Mouse (Mus musculus): ENCODE data around the gene Dtx2. TPM values are rescaled to one million over a fixed set of nuclear protein-coding genes. Genes with fewer than 3 reads are reported as not detected.
A peak's percentile ranks its signal among the peaks of the same experiment; 100 is the strongest.

Dtx2 gene
- polyA plus RNA-seq, 1 experiment from 2014 or later, result 34.8 TPM

- no peak overlapping the region for H3K4me2 ChIP-seq
- H3K4me1 ChIP-seq, result peaks cover 5% of the 10 kb centered on the region
- no peaks in the 10 kb centered on the region for H3K36me3 ChIP-seq
- no peak overlapping the region for H3K4me3 ChIP-seq
- H3K27ac ChIP-seq, result no peak overlapping the region
- H3K9me3 ChIP-seq, result no peaks in the 10 kb centered on the region
- H3K9ac ChIP-seq, result no peak overlapping the region
- no peak for ATAC-seq (ENCODE audit: insufficient number of reproducible peaks, insufficient read depth, low FRiP score, low TSS enrichment, low read depth)
- H3K27me3 ChIP-seq, result no peaks in the 10 kb centered on the region
- WGBS, result 80% methylated on average over 5 of the region's 5 CpGs
Observed at GRCm38 (mm10) chr5:135979381-135979780, 15.2 kb upstream of the Dtx2 start.

GRCm38 (mm10) chr5:135979904-135980303, 14.7 kb upstream of the Dtx2 start, which contains the start of gene Zp3:
Zp3 (plus strand) TSS chr5:135980099.
- Histone ChIP-seq H3K9me3 (no peaks in the 10 kb centered on the region), H3K4me3 (no peak within 1 kb of the TSS), H3K27ac (no peak within 1 kb of the TSS), H3K36me3 (no peaks in the 10 kb centered on the region), H3K9ac (no peak within 1 kb of the TSS), H3K27me3 (no peaks in the 10 kb centered on the region), H3K4me1 (peaks cover 4% of the 10 kb centered on the region), H3K4me2 (no peak within 1 kb of the TSS)
- WGBS, result 77% methylated on average over 8 of the region's 8 CpGs
- ATAC-seq (ENCODE audit: insufficient number of reproducible peaks, insufficient read depth, low FRiP score, low TSS enrichment, low read depth), result no peak

DNA sequence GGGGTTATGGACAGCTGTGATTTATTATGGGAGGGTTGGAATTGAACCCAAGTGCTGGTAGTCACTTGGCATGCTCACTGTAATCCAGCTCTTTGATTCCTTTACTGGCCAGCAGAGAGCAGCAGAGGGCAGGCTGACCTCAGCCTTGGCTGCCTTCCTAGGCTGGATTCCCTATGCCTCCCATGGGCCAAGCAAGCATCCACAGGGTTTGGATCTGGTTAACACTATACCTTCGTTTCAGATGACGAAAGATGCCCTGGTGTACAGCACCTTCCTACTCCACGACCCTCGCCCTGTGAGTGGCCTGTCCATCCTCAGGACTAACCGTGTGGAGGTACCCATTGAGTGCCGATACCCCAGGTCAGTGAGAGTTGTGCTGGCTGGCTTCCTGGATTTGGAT, 12.2 kb upstream of the Dtx2 start:
- Histone ChIP-seq H3K36me3 (no peaks in the 10 kb centered on the region), H3K4me3 (no peak overlapping the region), H3K4me2 (no peak overlapping the region), H3K4me1 (peaks cover 4% of the 10 kb centered on the region), H3K9ac (no peak overlapping the region), H3K9me3 (no peaks in the 10 kb centered on the region), H3K27me3 (no peaks in the 10 kb centered on the region), H3K27ac (no peak overlapping the region)
- WGBS, result 35% methylated on average over 6 of the region's 6 CpGs
- 0 out of 2 replicates have a peak, but pooled peaks have one; percentile 10 for ATAC-seq (ENCODE audit: insufficient number of reproducible peaks, insufficient read depth, low FRiP score, low TSS enrichment, low read depth)

DNA sequence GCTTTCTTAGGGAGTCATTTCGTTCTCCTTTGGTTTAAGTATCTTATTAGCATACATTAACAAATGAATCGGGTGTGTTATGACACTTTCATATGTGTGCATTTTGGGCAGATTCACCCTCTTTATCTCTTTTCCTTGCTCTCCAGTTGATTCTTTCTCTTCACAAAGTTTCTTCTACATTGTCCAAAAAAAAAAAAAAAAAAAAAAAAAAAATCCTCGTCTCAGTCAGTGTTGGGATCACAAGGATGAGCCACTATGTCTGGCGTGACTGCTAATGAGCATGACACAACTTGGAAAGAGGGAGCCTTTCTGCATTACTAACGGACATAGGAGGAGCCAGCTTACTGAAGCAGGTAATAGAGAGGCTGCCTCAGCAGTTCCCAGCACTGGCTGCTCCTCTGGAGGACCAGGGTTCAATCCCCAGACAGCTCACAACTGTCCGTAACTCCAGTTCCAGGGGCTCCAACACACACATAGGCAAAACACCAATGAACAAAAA, 10.0 kb upstream of the Dtx2 start:
- no peak for ATAC-seq (ENCODE audit: insufficient number of reproducible peaks, insufficient read depth, low FRiP score, low TSS enrichment, low read depth)
- no peaks in the 10 kb centered on the region for H3K36me3 ChIP-seq
- H3K9me3 ChIP-seq, result no peaks in the 10 kb centered on the region
- WGBS, result 67% methylated on average over 6 of the region's 6 CpGs
- peaks cover 4% of the 10 kb centered on the region for H3K4me1 ChIP-seq
- no peak overlapping the region for H3K9ac ChIP-seq
- no peak overlapping the region for H3K4me2 ChIP-seq
- H3K27me3 ChIP-seq, result no peaks in the 10 kb centered on the region
- H3K27ac ChIP-seq, result no peak overlapping the region
- H3K4me3 ChIP-seq, result no peak overlapping the region

DNA sequence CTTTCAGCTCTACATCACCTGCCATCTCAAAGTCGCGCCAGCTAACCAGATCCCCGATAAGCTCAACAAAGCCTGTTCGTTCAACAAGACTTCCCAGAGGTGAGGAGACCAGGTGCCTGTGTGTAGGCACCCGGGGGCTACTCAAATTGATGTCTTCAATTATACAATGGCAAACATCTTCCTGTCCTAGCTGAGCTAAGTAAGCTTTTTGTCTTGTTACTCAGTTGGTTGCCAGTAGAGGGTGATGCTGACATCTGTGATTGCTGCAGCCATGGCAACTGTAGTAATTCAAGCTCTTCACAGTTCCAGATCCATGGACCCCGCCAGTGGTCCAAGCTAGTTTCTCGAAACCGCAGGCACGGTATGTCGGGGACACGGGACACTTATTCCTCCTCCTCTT, 7.4 kb upstream of the Dtx2 start:
- Histone ChIP-seq H3K4me3 (no peak overlapping the region), H3K4me1 (peaks cover 4% of the 10 kb centered on the region), H3K27ac (no peak overlapping the region), H3K36me3 (no peaks in the 10 kb centered on the region), H3K4me2 (no peak overlapping the region), H3K27me3 (no peaks in the 10 kb centered on the region), H3K9ac (no peak overlapping the region), H3K9me3 (no peaks in the 10 kb centered on the region)
- WGBS, result 55% methylated on average over 11 of the region's 11 CpGs
- no peak for ATAC-seq (ENCODE audit: insufficient number of reproducible peaks, insufficient read depth, low FRiP score, low TSS enrichment, low read depth)

GRCm38 (mm10) chr5:135990601-135991000, 4.0 kb upstream of the Dtx2 start:
- 65% methylated on average over 5 of the region's 5 CpGs for WGBS
- ATAC-seq (ENCODE audit: insufficient number of reproducible peaks, insufficient read depth, low FRiP score, low TSS enrichment, low read depth), result no peak
- no peaks in the 10 kb centered on the region for H3K36me3 ChIP-seq

DNA sequence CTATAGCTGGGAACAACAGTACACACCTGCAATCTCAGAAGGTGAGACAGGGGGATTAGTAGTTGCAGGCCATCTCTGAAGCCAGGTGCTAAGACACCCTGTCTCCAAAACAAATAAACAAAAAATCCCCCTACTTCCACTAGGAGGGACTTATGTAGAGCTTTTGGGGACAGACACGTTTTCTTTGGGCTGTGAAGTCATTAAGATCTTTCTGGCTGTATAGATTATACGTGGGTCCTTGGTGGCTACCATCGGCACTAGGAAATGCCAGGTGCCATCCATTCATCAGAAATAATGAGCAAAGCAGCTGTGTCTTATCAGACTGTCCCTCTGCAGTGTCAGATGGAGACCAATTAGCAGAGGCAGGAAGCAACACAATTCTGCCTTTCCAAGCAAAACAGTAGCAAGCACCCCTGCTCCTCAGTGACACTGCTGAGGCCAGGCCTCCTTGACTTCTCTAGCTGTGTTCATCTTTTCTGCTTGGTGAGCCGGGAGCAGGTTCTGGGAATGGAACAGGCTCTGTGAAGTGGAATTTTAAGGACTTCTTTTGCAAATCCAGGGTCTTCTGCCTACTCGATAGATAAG, 1.1 kb upstream of the Dtx2 start:
- Histone ChIP-seq H3K4me2 (no peak overlapping the region), H3K27me3 (no peaks in the 10 kb centered on the region), H3K9ac (no peak overlapping the region), H3K4me1 (peaks cover 9% of the 10 kb centered on the region), H3K4me3 (no peak overlapping the region), H3K36me3 (peaks cover 22% of the 10 kb centered on the region), H3K27ac (no peak overlapping the region), H3K9me3 (no peaks in the 10 kb centered on the region)
- ATAC-seq (ENCODE audit: insufficient number of reproducible peaks, insufficient read depth, low FRiP score, low TSS enrichment, low read depth), result no peak
- 68% methylated on average over 5 of the region's 5 CpGs for WGBS

More at GRCm38 (mm10) chr5:135990601-135991000, 4.0 kb upstream of the Dtx2 start:
- Histone ChIP-seq H3K9ac (no peak overlapping the region), H3K4me1 (peaks cover 4% of the 10 kb centered on the region), H3K9me3 (no peaks in the 10 kb centered on the region), H3K27me3 (no peaks in the 10 kb centered on the region), H3K27ac (no peak overlapping the region), H3K4me2 (no peak overlapping the region), H3K4me3 (no peak overlapping the region)

- whole genome bisulfite sequencing, result 64% methylated on average over 8 of the region's 8 CpGs
- Histone ChIP-seq H3K4me2 (no peak overlapping the region), H3K9me3 (no peaks in the 10 kb centered on the region), H3K27ac (no peak overlapping the region), H3K27me3 (no peaks in the 10 kb centered on the region), H3K4me3 (peak overlapping the region; percentile 78), H3K4me1 (peaks cover 9% of the 10 kb centered on the region), H3K9ac (no peak overlapping the region), H3K36me3 (peaks cover 30% of the 10 kb centered on the region)
- ATAC-seq (ENCODE audit: insufficient number of reproducible peaks, insufficient read depth, low FRiP score, low TSS enrichment, low read depth), result no peak
Observed at GRCm38 (mm10) chr5:135994335-135994724, 270 bp upstream of the Dtx2 start.

GRCm38 (mm10) chr5:135996162-135996561, 1.6 kb downstream of the Dtx2 start:
- Histone ChIP-seq H3K9ac (no peak overlapping the region; the same call in 1 of the 2 replicates), H3K4me3 (0 out of 2 replicates have a peak overlapping the region, but pooled peaks have one; percentile 78), H3K4me1 (peaks cover 9% of the 10 kb centered on the region), H3K27me3 (no peaks in the 10 kb centered on the region), H3K27ac (no peak overlapping the region), H3K36me3 (peaks cover 42% of the 10 kb centered on the region), H3K9me3 (no peaks in the 10 kb centered on the region), H3K4me2 (peak overlapping the region; percentile 82)
- no peak for ATAC-seq (ENCODE audit: insufficient number of reproducible peaks, insufficient read depth, low FRiP score, low TSS enrichment, low read depth)
- WGBS, result 90% methylated on average over 8 of the region's 8 CpGs

DNA sequence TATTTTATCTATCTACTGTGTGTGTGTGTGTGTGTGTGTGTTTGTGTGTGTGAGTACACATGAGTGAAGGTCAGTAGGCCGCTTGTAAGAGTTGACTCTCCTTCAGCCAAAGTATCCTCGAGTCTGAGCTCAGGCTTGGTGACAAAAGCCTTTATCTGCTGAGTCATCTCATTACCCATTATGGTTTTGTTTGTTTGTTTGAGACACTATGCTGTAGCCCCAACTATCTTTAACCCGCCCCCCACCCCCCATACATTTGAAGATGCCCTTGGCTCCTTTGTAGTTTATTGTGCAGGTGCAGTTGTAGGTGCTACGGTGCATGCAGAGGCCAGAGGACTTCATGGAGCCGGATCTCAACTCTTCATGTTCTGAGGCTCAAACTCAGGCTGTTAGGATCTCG, 6.6 kb downstream of the Dtx2 start:
- ATAC-seq (ENCODE audit: insufficient number of reproducible peaks, insufficient read depth, low FRiP score, low TSS enrichment, low read depth), result no peak
- 99% methylated on average over 6 of the region's 6 CpGs for WGBS
- Histone ChIP-seq H3K27me3 (no peaks in the 10 kb centered on the region), H3K4me3 (no peak overlapping the region), H3K4me2 (no peak overlapping the region), H3K9me3 (no peaks in the 10 kb centered on the region), H3K4me1 (peaks cover 23% of the 10 kb centered on the region), H3K36me3 (peaks cover 56% of the 10 kb centered on the region), H3K9ac (no peak overlapping the region), H3K27ac (no peak overlapping the region)

GRCm38 (mm10) chr5:136002325-136002724, 7.7 kb downstream of the Dtx2 start:
- no peak overlapping the region for H3K4me2 ChIP-seq
- no peaks in the 10 kb centered on the region for H3K27me3 ChIP-seq
- WGBS, result 54% methylated on average over 2 of the region's 2 CpGs
- peak overlapping the region; percentile 44; the same call in 1 of the 2 replicates for H3K27ac ChIP-seq
- H3K9me3 ChIP-seq, result no peaks in the 10 kb centered on the region
- peaks cover 23% of the 10 kb centered on the region for H3K4me1 ChIP-seq
- ATAC-seq (ENCODE audit: insufficient number of reproducible peaks, insufficient read depth, low FRiP score, low TSS enrichment, low read depth), result no peak
- H3K4me3 ChIP-seq, result no peak overlapping the region
- H3K9ac ChIP-seq, result no peak overlapping the region
- H3K36me3 ChIP-seq, result peaks cover 46% of the 10 kb centered on the region

DNA sequence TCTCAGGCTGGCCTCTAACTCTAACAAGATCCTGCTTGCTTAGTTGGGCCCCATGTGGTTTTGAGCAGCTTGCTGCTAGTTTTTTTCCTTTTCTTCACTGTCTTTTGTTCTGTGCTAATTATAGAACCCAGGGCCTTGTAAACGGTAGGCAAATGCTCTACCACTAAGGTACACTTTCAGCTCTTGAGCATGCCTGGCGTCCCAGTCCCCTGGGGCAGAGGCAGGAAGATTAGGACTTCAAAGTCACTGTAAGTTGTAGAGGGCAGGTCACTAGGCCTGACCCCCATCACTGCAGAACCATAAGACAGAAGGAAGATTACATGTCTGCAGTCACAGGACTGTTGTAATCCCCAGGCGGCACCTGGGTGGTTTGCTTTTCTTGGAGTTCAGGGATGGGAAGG, 8.2 kb downstream of the Dtx2 start:
- H3K4me1 ChIP-seq, result peaks cover 23% of the 10 kb centered on the region
- H3K36me3 ChIP-seq, result peaks cover 42% of the 10 kb centered on the region
- no peak overlapping the region for H3K9ac ChIP-seq
- peak overlapping the region; percentile 44; the same call in 1 of the 2 replicates for H3K27ac ChIP-seq
- WGBS, result 21% methylated on average over 3 of the region's 3 CpGs
- H3K4me2 ChIP-seq, result no peak overlapping the region
- H3K9me3 ChIP-seq, result no peaks in the 10 kb centered on the region
- H3K27me3 ChIP-seq, result no peaks in the 10 kb centered on the region
- no peak overlapping the region for H3K4me3 ChIP-seq
- ATAC-seq (ENCODE audit: insufficient number of reproducible peaks, insufficient read depth, low FRiP score, low TSS enrichment, low read depth), result no peak
